Mouse (Mus musculus) heart, embryonic 11.5 days (tissue): ENCODE results near the gene Ugt1a10. TPM values are rescaled to one million over a fixed set of nuclear protein-coding genes. Genes with fewer than 3 reads are reported as not detected.

Experiments
- ATAC-seq: fragments of 200-750 bp; cut with Nextera tagmentation; replicated peaks from 2 replicates; pipeline ENCODE4 v1.8.0; 2017; ENCODE audit warnings: moderate library complexity; ENCODE audit not compliant: insufficient number of reproducible peaks, low FRiP score, low TSS enrichment
- H3K27ac ChIP-seq: fragments of 300-500 bp; sonication (generic); 2 replicates; pipeline ENCODE4 v1.5.1; 2014; ENCODE audit warnings: mild to moderate bottlenecking, low read depth, low read length
- H3K27me3 ChIP-seq: fragments of 300-500 bp; sonication (generic); 2 replicates; pipeline ENCODE4 v1.6.1; 2014; ENCODE audit warnings: mild to moderate bottlenecking, low read length, mixed read lengths; ENCODE audit not compliant: control insufficient read depth, insufficient read depth
- H3K36me3 ChIP-seq: fragments of 300-500 bp; sonication (generic); 2 replicates; pipeline ENCODE4 v1.6.1; 2014; ENCODE audit warnings: mild to moderate bottlenecking, low read length, moderate library complexity, mixed read lengths; ENCODE audit not compliant: control insufficient read depth, insufficient read depth
- H3K4me1 ChIP-seq: fragments of 300-500 bp; sonication (generic); 2 replicates; pipeline ENCODE4 v1.6.1; 2014; ENCODE audit warnings: low read length; ENCODE audit not compliant: control insufficient read depth, insufficient read depth
- H3K4me2 ChIP-seq: fragments of 300-500 bp; sonication (generic); 2 replicates; pipeline ENCODE4 v1.6.1; 2014; ENCODE audit warnings: mild to moderate bottlenecking, moderate library complexity
- H3K4me3 ChIP-seq: fragments of 300-500 bp; sonication (generic); 2 replicates; pipeline ENCODE4 v1.5.1; 2014; ENCODE audit warnings: low read depth, low read length
- H3K9ac ChIP-seq: fragments of 300-500 bp; sonication (generic); 2 replicates; pipeline ENCODE4 v1.6.1; 2014; ENCODE audit warnings: mild to moderate bottlenecking, low read depth, low read length, moderate library complexity
- H3K9me3 ChIP-seq: fragments of 300-500 bp; sonication (generic); replicated peaks from 2 replicates; pipeline ENCODE4 v1.6.1; 2016; ENCODE audit warnings: low read length; ENCODE audit not compliant: control insufficient read depth
- WGBS: fragments of 180-500 bp; shearing (Covaris S2); extraction: QIAGEN DNeasy Blood & Tissue Kit; methylation state at CpG from one replicate; pipeline ENCODE4 v1.1.7; 2014; ENCODE audit not compliant: insufficient replicate concordance; 5-methylcytosine and 5-hydroxymethylcytosine counted together
- polyA plus RNA-seq: library from polyadenylated mRNA; unstranded; fragments of >200 nt; fragmentation: Nextera tagmentation; extraction: Ambion mirVana; gene quantifications from 2 replicates; pipeline ENCODE4 v1.2.1, GENCODE M21; 2014

Gene Ugt1a10
- polyA plus RNA-seq, 1 experiment from 2014 or later = not detected

DNA sequence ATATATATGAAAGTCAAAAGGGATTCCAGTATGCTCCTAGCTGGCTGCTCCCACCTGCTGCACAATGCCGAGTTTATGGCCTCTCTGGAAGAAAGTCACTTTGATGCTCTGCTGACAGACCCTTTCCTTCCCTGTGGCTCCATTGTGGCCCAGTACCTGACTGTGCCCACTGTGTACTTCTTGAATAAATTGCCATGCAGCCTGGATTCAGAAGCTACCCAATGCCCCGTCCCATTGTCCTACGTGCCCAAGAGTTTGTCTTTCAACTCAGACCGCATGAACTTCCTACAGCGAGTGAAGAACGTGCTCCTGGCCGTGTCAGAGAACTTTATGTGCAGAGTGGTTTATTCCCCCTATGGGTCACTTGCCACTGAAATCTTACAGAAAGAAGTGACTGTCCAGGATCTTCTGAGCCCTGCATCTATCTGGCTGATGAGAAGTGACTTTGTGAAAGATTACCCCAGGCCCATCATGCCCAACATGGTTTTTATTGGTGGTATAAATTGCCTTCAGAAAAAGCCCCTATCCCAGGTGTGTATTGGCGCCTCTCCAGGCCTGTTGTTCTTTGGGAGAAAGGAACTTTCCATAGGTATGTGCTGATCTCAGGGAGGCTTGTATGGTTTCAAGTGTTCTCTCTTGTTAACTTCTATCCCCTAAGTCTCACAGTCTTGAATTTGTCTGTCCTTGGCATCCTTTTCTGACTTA is 157.3 kb downstream of the Ugt1a10 start:
- WGBS = 60% methylated on average over 8 of the region's 8 CpGs
- H3K9me3 ChIP-seq = peaks cover 58% of the 10 kb centered on the region

DNA sequence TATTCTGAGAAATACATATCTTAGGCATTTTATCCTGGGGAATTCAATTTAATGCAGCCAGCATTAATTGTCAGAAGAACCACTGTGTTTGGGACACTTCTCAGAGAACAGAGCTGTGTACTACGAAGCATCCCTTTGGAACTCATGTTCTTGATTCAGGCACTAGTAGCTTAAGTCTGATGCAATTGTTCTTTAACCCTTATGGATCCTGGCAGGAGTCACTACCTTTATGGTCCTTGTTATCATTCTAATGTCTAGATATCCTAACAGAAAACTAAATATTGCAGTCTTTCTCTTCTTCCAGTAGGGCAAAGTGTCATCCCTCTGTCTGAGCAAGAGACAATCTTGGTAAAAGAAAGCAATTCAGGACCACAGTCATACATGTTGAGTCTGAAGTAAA is 157.9 kb downstream of the Ugt1a10 start:
- Histone ChIP-seq H3K9ac (no peak overlapping the region), H3K9me3 (peaks cover 60% of the 10 kb centered on the region), H3K27me3 (no peaks in the 10 kb centered on the region), H3K4me2 (no peak overlapping the region), H3K4me1 (no peaks in the 10 kb centered on the region), H3K27ac (no peak overlapping the region), H3K36me3 (peaks cover 2% of the 10 kb centered on the region; the same call in 1 of the 2 replicates), H3K4me3 (no peak overlapping the region)
- ATAC-seq = no peak
- 66% methylated on average over 1 of the region's 1 CpGs for WGBS

More for the DNA sequence above, 157.3 kb downstream of the Ugt1a10 start:
- Histone ChIP-seq H3K36me3 (peaks cover 2% of the 10 kb centered on the region; the same call in 1 of the 2 replicates), H3K27me3 (no peaks in the 10 kb centered on the region), H3K4me1 (no peaks in the 10 kb centered on the region), H3K4me3 (no peak overlapping the region), H3K4me2 (no peak overlapping the region), H3K27ac (no peak overlapping the region), H3K9ac (no peak overlapping the region)
- peak; percentile 11 for ATAC-seq

DNA sequence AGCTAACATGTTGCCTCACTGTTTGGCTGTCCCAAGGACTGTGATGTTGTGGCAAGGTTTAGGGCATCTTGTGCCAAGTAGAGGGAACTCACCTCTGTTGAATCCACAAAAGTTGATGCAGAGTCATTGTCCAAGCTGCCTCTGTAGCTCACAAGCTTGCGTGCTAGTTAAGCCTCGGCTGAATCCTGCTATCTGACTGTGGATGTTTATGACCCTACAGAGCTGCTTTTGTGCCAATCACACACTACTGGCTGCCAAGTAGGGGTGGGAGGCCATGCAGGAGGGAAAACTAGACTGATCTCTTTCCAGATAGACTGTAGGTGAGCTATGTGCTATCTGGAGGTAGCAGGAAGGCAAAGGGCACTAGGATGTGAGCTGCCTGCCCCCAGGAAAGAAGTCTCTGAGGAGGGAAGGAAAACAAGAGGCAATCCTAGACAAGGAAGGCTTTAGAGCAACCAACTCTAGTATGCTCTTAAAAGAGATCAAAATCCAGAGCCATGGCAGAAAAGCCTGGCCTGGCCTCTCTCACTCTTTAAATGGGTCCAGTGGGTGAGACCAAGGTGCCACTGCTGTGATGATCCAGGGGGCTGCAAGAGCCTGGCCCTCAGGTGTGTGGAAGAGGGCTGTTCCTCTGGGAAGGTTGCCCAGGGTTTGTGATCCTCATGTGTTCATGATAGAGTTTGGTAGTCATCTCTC is 158.7 kb downstream of the Ugt1a10 start:
- H3K9me3 ChIP-seq = peaks cover 60% of the 10 kb centered on the region
- no peaks in the 10 kb centered on the region for H3K27me3 ChIP-seq
- no peak overlapping the region for H3K4me3 ChIP-seq
- no peak overlapping the region for H3K27ac ChIP-seq
- H3K4me2 ChIP-seq = no peak overlapping the region
- H3K36me3 ChIP-seq = peaks cover 2% of the 10 kb centered on the region; the same call in 1 of the 2 replicates
- ATAC-seq = 0 out of 2 replicates have a peak, but pooled peaks have one; percentile 3
- H3K4me1 ChIP-seq = no peaks in the 10 kb centered on the region
- 67% methylated on average over 2 of the region's 2 CpGs for WGBS
- no peak overlapping the region for H3K9ac ChIP-seq

DNA sequence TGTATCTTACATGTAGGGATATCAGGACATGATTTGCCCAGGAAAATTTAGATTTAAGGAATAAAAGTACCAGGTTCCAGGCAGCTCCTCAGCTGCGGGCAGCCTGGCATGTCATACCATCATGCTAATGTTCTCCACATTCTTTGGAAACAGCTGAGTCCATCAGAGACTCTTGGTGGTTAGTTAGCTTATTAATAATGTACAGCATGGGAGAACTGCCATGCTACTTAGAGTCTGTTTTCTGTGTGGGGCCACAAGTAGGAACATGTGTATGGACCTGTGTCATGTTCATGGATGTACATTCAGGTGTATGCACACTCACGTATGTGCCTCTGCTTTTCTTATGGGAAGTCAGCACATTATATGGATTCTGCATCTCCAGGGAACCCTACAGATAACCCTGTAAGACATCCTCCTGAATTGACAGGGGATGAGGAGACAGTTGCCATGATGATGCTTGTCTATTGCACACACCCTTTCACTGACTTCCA is 159.3 kb downstream of the Ugt1a10 start:
- Histone ChIP-seq H3K4me3 (no peak overlapping the region), H3K27ac (no peak overlapping the region), H3K4me1 (no peaks in the 10 kb centered on the region), H3K27me3 (no peaks in the 10 kb centered on the region), H3K36me3 (peaks cover 2% of the 10 kb centered on the region; the same call in 1 of the 2 replicates), H3K9me3 (peaks cover 60% of the 10 kb centered on the region), H3K9ac (no peak overlapping the region), H3K4me2 (no peak overlapping the region)
- WGBS = 71% methylated on average over 2 of the region's 2 CpGs
- ATAC-seq = no peak; the same call in 1 of the 2 replicates

DNA sequence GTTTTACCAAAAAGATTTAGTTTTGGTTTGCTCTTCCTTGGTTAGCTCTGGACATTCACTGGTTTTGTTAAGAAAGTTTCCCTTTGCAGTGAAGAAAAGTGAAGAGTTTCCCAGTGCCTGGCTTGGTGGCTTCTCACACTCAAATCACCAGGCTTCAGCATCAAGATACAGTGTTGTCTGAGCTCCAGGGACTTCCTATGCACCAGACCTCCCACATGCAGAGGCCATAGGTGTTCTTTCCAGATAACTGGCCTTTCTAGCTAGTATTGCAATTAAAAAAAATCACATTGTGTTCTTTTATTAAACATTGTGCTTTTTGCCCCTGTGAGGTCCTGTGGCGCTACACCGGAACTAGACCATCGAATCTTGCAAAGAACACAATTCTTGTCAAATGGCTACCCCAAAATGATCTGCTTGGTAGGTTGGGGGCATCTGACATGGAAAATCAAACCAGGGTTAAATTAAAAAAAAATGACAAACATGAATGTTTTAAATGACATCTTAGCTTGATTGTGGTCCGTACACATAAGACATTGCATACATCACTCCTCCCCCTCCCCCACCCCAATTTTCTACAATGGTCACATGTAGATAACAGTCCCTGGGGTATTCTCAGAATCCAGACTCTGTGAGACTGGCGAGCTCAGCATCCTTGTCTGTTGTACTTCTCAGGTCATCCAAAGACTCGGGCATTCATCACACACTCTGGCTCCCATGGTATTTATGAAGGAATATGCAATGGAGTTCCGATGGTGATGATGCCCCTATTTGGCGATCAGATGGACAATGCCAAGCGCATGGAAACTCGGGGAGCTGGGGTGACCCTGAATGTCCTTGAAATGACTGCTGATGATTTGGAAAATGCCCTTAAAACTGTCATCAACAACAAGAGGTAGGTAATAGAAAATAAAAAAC is 160.5 kb downstream of the Ugt1a10 start:
- Histone ChIP-seq H3K4me3 (no peak overlapping the region), H3K9ac (no peak overlapping the region), H3K4me2 (no peak overlapping the region), H3K4me1 (no peaks in the 10 kb centered on the region), H3K9me3 (peaks cover 60% of the 10 kb centered on the region), H3K27ac (no peak overlapping the region), H3K36me3 (peaks cover 2% of the 10 kb centered on the region; the same call in 1 of the 2 replicates), H3K27me3 (no peaks in the 10 kb centered on the region)
- ATAC-seq = no peak
- 62% methylated on average over 10 of the region's 10 CpGs for WGBS

DNA sequence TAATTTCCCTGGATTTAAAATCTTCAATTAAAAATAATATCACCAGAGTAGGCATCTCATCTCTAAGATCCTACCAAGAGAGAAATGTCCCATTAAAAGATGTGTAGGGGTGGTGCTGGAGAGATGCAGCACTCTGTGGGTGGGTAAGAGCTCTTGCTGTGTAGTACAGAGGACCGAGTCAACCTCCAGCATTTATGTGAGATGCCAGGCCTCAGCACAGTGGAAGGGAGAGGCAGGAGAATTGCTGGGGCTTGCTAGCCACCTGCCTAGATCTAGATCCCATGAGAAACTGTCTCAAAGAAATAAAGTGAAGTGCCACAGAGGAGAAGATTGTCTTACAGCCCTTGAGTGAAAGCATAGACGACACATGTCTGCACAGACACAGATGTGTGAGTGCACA is 161.4 kb downstream of the Ugt1a10 start:
- peaks cover 2% of the 10 kb centered on the region; the same call in 1 of the 2 replicates for H3K36me3 ChIP-seq
- peaks cover 57% of the 10 kb centered on the region for H3K9me3 ChIP-seq
- H3K4me3 ChIP-seq = no peak overlapping the region
- H3K27me3 ChIP-seq = no peaks in the 10 kb centered on the region
- ATAC-seq = no peak
- H3K27ac ChIP-seq = no peak overlapping the region
- WGBS = 49% methylated on average over 2 of the region's 2 CpGs
- no peak overlapping the region for H3K9ac ChIP-seq
- no peaks in the 10 kb centered on the region for H3K4me1 ChIP-seq
- no peak overlapping the region for H3K4me2 ChIP-seq

DNA sequence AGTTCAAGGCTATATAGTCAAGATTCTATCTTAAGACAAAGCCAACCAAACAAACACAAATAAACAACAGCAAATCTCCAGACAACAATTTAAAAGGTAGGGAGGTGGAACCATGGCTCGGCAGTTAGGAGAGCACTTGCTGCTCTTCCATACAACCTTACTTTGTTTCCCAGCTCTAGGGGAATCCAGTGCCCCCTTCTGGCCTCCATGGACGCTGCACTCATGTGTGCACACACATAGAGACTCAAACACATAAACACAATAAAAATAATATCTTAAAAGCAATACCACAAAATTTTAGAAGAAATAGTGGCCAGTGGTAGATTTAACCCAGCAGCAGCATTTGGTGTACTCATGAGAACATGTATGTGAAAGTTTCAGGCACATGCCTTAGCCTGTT is 162.0 kb downstream of the Ugt1a10 start:
- ATAC-seq = no peak
- Histone ChIP-seq H3K9me3 (peaks cover 52% of the 10 kb centered on the region), H3K4me3 (no peak overlapping the region), H3K27me3 (no peaks in the 10 kb centered on the region), H3K9ac (no peak overlapping the region), H3K4me2 (no peak overlapping the region), H3K4me1 (no peaks in the 10 kb centered on the region), H3K27ac (no peak overlapping the region), H3K36me3 (no peaks in the 10 kb centered on the region; the same call in 1 of the 2 replicates)
- 53% methylated on average over 2 of the region's 2 CpGs for WGBS

DNA sequence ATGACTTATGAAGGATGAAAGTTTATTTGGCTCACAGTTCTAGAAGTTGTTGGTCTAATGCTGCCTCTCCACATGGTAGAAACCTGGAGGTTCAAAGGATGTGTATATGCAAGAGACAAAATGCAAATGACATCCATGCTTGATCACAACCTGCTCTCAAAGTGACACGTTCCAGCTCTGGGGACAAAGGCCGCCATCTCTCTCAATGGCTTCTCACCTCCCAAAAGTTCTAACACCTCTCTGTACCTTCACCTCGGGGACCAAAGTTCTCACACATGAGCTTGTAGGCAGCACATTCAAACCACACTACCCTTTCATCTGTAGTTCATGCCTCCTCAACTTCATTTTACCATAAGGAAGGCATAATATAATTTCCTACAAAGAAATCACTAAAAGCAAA is 162.4 kb downstream of the Ugt1a10 start:
- no peak for ATAC-seq
- WGBS = 33% methylated on average over 3 of the region's 3 CpGs
- H3K4me1 ChIP-seq = no peaks in the 10 kb centered on the region
- no peak overlapping the region for H3K27ac ChIP-seq
- H3K4me2 ChIP-seq = no peak overlapping the region
- H3K4me3 ChIP-seq = no peak overlapping the region
- H3K36me3 ChIP-seq = no peaks in the 10 kb centered on the region
- no peaks in the 10 kb centered on the region for H3K27me3 ChIP-seq
- peaks cover 49% of the 10 kb centered on the region for H3K9me3 ChIP-seq
- no peak overlapping the region for H3K9ac ChIP-seq
